Mouse (Mus musculus) layer of hippocampus, postnatal 10 days (tissue): ENCODE measurements at regions not wholly inside any gene's neighbourhood (a gene's known extent, or its start where the extent isn't known, plus 50 kb on each side); places are given as distances from the start of the nearest gene placed in this dataset.

Experiments used
- DNase-seq, 2 experiments: peaks; one replicate each; pipeline ENCODE4 v3.0.0; 2021; ENCODE audit warnings: low spot score in 2 of 2

DNA sequence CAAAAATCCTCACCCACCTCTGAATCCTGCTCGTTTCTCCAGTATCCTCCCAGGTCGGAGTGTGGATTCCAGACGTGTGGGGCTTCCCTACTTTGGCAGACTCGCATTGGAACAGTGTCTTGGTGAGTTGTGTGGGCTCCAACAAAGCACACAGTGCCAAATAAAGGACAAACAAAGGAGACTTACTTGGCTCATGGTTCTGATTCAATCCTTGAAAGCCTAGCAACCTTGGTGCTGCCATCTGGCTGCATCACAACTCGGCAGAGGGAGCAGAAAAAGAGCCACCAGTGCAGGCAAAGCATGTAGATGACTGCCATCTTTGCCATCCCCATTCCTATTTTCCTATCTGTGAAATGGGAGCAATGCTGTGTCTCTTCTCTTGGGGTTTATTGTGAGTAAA lies 64.0 kb downstream of the Il9r start:
- peak in 1 of 2 experiments; percentile 49 for DNase-seq

DNA sequence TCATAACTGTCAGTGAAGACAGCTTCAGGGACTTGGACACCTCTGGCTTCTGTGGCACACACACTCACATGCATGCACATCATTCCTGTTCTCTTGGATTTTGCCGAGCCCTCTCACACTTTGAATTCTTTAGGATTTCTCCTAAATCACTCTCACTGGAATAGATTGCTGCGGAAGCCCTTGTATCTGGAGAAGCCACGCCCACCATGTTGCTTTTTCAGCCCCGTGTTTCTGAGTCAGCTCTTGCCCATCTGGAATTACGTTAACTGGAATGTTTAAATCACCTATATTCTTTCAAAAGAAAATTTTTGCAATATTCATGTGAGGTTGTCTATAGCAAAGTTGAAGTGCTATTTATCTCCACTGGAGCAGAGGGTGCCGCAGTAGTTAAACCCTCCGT lies 66.1 kb downstream of the Il9r start:
- DNase-seq = no peak

DNA sequence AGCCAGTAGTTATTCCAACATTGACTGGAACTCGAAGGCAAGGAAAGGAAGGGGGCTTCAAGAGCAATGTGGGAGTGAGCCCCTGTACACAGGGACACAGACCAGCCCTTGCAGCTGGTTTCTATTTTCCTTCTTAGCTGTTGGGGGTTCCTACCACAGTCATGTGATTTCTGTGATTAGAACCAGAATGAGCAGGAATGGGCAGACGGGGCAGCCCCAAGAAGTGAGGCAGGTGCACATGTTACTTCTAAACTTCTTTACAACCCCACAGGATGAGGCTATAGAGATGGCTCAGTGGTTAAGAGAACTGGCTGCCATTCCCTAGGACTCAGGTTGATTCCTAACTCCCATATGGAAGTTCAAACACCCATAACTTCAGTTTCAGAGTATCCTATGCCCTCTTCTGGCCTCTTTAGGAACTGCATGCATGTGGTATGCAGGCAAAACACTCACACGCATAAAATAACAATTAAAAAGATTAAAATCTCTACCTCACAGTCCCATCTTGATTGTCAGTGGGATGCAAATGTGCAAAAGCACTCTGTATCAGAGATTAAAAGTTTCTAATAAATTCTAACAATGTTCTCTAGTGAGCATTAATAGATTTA lies 68.0 kb downstream of the Il9r start:
- DNase-seq = no peak

DNA sequence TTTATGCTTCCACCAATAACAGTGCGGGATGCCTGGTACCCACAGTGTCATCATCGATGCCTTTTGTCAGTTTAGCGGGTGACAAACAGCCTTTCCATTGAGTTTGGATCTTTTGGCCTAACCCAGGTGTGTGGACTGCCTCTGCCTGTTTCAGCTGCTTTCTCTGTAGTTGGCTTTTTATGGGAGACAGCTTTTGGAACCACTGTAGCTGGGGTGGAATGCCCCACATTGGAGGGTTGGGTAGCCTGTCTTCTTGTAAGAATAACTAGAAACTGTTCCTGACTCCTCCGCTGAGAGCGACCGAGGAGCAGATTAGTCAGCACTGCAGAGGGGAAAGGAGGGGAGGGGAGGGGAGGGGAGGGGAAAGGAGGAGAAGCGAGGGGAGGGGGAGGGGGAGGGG lies 71.5 kb downstream of the Il9r start:
- no peak for DNase-seq

DNA sequence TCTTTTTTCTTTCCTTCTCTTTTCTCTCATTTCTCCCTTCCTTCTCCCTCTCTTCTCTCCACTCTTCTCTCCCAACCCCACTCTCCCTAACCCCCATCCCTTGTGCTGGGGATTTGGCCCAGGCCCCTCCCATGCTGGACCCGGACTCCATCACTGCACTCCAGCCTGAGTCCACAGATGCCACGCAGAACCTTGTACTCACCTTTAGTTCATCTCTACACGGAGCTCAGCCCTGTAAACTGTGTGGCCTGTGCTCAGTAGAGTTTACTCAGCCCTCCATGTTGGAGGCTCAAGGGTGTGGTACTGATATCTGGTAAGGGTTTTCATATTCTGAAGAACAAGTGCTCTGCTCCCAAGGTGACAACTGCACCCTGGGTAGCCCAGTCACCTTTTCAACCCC lies 72.1 kb downstream of the Il9r start:
- no peak for DNase-seq

DNA sequence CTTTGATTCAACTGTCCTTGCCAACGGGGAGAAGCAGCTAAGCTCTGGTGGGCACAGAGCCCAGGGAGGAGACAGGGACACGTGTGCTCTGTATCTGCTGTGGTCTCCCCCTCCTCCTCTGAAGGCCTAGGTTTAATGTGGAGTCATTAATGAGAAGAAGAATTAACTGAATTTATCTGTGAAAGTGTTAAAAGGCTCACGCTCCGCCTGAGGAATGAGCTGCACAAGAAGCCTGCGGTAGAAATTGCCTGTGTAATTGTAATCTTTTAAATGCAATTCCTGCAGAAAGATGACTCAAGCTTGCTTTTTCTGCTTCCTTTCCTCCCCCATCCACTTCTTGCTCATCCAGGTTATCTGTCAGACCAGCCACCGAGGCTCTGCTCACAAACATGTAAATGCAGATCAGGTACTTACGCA lies 72.7 kb downstream of the Il9r start:
- DNase-seq = no peak

DNA sequence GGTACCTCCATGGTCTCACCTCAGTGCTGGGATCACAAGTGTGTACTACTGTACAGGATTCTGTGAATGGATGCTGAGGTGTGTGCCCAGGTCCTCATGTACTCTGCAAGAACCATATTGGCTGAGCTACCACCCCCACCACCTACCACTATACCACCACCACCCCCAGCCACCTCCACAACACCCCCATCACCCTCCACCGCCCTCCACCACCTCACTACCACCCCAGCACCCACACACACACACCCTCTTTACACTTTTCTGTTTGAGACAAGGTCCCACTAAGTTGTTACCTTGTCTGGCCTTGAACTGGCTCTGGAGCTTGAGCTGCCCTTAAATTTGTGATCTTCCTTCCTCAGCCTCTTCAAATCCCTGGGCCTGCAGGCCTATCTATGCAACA lies 73.3 kb downstream of the Il9r start:
- DNase-seq = no peak

DNA sequence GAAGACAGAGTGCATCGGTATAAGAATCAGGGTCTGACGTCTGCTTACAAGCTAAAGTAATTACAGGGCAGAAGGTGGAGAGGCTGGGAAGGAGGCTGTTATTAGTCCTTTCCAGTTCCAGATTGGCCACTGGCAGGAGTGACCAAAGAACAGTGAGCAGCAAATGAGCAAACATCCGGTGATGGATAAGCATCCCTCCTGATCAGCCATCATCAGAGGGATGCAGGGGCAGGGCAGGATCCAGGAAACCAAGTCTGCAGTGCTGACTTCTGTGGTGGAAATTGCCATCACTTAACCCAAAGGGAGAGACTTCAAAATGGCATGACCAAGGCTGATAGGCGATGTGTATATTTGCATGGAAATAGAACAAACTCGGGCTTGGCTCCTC lies 73.8 kb downstream of the Il9r start:
- DNase-seq = no peak

DNA sequence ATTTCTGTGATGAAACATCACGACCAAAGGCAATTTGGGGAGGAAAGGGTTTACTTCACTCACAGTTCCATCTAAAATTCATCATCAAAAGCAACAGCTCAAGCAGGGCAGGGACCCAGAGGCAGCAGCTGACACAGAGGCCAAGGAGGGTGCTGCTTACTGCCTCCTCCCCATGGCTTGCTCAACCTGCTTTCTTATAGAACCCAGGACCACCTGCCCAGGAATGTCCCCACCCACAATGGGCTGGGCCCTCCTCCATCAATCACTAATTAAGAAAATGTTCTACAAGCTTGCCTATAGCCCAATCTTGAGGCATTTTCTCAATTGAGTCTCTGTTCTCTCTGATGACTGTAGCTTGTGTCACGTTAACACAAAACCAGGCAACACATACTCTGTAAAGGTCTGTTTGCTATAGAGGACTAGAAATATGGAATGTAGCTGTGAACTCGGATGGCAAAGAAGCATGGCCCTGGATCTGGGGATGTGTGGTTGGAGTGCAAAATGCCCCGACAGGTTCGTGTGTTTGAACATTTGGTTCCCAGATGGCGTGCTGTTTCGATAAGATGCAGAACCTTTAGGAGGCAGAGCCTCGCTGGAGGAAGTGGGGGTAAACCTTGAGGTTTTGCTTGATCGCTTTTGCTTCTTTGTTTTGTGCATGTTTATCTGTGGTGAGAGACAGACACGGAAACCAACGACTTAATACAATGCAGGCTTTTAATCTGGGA lies 74.3 kb downstream of the Il9r start:
- DNase-seq = no peak

DNA sequence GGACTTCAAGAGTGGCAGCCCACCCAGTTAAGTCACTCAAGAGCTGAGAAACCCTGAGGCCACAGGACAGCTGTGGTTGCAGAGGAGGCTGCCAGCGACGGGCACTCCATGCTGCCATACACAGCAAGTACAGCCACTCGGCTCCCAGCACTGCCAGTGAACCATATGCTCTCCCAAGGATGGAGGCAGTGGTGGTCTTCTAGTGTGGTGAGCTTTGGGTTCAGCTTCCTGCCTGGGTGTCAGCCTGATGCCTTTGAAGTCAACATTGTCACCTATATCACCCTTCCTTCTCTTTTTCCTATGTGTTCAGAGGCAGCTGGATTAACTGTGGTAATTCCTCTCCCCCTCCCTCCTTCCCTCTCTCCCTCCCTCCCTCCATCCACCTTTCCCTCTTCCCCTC lies 79.5 kb downstream of the Il9r start:
- no peak for DNase-seq

DNA sequence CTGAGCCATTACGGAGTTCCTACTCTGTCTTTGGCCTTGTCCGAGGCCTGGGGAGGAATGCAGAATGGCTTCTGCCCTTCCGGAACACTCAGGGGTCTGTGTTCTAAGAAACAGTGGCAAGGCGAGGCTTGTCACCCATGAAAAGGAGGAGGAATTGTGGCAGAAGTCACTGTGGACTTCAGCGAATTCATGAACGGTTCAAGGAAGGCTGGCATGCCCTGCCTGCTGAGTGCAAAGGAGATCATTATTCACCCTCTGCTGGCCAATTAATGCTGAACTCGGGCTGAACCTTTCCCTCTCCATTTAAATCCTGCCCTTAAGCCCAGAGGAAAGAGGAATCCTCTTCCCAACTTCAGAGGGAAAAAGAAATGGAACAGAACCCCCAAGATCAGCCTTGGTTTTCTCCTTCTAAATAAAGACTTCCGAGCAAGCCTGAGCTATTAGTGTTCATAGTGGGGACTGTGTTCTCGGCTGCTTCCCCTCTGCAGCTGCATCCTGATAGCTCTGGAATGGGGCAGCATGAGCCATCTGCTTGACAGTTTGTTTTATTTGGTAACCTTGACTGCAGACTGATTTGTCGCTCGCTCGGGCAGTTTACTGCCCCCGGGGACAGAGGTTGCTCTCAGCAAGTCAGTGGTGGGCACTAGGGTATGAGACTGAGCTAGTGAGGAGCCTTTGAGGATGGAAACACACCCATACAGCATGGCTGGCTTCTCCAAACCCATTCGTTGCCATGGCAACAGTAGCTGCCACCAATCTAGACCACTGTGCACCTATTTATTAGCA lies 81.0 kb downstream of the Il9r start:
- no peak for DNase-seq

DNA sequence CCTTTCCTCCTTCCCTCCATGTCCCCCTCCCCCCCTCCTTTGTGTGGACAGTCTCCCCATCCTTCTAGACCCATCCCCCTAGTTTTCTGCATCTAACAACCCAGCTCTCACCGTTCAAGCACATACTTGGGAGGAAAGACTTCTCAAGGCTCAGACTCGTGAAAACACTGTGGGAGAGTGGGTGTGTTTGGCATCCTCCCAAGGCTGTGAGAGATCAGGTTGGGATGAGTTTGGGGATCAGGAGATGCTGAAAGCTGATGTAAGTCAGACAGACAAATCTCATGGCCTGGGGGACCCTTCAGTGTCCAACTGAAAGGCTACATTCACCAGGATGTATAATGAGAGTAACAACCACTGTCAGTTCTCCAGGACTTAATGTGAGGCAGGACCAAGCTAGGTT lies 82.1 kb downstream of the Il9r start:
- no peak for DNase-seq

DNA sequence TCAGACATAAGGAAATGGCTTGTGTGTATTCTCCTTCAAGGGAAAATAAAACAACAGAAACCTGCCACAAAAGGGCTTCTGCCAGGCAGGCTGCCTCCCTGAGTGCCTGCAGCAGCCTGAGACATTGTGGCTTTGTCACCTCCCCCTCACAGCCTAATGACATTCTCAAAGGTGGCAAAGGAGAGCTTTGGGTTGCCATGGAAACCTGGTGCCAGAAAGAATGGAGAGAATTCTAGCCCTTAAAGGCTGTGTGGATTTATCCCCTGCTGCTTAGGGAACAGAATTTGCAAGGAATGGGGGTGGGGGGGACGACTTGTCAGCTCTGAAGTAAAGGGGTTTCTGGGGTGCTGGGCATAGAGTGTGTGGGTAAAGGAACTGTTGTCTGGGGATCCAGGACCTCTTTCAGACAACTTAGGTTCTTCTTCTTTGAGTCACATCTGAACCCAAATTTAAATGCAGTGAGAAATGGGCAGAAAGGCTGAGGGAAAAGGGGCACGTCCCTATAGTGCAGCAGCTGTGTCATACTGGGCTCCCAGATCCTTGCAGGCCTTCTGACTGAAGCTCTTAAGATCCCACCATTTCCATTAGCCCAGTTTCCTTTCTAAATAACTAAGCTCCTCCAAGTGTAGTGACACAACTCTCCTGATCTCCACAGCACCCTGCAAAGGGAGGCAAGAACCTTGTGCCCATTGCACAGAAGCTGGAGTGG lies 86.8 kb downstream of the Il9r start:
- no peak for DNase-seq

DNA sequence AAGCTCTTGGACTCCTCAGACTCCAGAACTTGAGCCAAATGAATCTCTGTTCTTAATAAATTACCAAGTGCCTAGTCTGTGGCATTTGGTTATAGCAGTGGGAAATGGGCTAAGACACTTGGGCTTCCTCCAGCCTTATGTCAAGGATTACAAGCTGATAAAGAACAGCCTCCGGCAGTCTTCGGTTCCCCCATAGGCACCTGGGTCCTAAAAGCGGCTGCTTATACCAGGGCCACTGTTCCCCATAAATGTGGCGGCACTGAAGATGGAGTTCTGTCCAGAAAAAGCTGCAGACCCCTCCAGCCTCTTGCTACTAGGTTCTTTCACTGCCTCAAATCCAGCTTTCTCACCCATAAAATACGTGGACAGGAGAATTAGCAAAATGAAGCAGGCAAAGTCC lies 87.6 kb downstream of the Il9r start:
- DNase-seq = no peak

DNA sequence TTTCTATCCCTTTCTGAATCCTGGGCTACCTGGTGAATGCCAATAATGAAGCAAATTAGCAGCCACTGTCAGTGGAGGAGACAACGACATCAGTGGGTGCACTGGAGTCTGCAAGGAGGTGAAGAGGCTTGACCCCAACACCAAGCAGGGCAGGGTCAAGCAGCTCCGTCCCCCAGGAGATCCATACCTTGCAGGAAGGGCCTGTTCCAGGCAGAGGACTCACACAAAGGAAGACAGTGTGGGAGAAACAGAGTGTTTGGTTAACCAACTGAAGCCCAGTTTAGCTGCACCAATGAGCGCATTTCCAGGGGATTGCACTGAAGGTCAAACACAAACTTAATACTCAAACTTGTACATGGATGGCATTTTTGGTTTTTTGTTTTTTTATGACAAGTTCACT lies 88.2 kb downstream of the Il9r start:
- no peak for DNase-seq

DNA sequence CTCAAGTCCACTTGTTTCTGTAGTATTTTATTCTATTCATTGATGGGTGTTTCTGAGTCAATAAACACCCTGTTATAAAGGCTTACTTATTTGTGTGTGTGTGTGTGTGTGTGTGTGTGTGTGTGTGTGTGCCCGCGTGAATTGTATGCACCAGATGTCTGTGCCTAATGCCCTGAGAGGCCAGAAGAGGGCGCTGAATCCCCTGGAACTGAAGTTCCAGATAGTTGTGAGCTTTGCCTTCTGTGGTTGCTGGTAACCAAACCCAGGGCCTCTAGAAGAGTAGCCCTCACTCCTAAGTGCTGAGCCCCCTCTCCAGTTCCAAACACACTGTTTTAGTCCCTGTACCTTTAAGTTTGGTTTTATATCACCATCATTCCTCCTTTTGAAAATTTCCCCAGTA lies 90.2 kb downstream of the Il9r start:
- DNase-seq = no peak
